8 mouse cellular contexts compared by ENCODE assay signal in genomic region chr9:58489865-58490165, GRCm38 (mm10). TPM values are rescaled to one million over a fixed set of nuclear protein-coding genes. Genes with fewer than 3 reads are reported as not detected.
DNase-seq lines count a peak whose midpoint lies in the region; ATAC-seq lines count a peak whose summit lies in the region.

No protein-coding gene starts in this region.

- H3K4me2 ChIP-seq in heart, embryonic 15.5 days: peak overlapping the region; percentile 99
- peak overlapping the region; percentile 94 for H3K4me2 ChIP-seq in forebrain, embryonic 14.5 days (ENCODE audit: low read length)
- peak overlapping the region; percentile 98 for H3K4me2 ChIP-seq in midbrain, embryonic 12.5 days (replicated peaks)

- H3K4me3 ChIP-seq in heart, embryonic 15.5 days: peak overlapping the region; percentile 78
- peak overlapping the region; percentile 51 for H3K4me3 ChIP-seq in forebrain, embryonic 14.5 days (ENCODE audit: low read depth, low read length)
- H3K4me3 ChIP-seq in midbrain, embryonic 12.5 days: peak overlapping the region; percentile 71

- H3K4me1 ChIP-seq in heart, embryonic 15.5 days (replicated peaks): peaks cover 21% of the 10 kb centered on the region
- H3K4me1 ChIP-seq in forebrain, embryonic 14.5 days (ENCODE audit: control insufficient read depth, insufficient read depth, low read length): peaks cover 16% of the 10 kb centered on the region; the same call in 1 of the 2 replicates
- H3K4me1 ChIP-seq in midbrain, embryonic 12.5 days: peaks cover 17% of the 10 kb centered on the region

- peaks cover 58% of the 10 kb centered on the region for H3K27me3 ChIP-seq in heart, embryonic 15.5 days
- no peaks in the 10 kb centered on the region for H3K27me3 ChIP-seq in forebrain, embryonic 14.5 days (replicated peaks; ENCODE audit: control insufficient read depth, insufficient read depth, low read length)
- H3K27me3 ChIP-seq in midbrain, embryonic 12.5 days: peaks cover 54% of the 10 kb centered on the region

- H3K36me3 ChIP-seq in heart, embryonic 15.5 days: no peaks in the 10 kb centered on the region
- no peaks in the 10 kb centered on the region for H3K36me3 ChIP-seq in forebrain, embryonic 14.5 days (ENCODE audit: control insufficient read depth, insufficient read depth, low read length)
- H3K36me3 ChIP-seq in midbrain, embryonic 12.5 days: no peaks in the 10 kb centered on the region

- DNase-seq in heart, adult 18-20 months: no peak
- peak; percentile 22 for DNase-seq in R1 (ENCODE audit: low read depth, low spot score)
- no peak for DNase-seq in forebrain, embryonic 14.5 days (ENCODE audit: low spot score)
- no peak for DNase-seq in frontal cortex, adult 2 months (ENCODE audit: extremely low spot score in 1 of 2, low spot score in 1 of 2)
- no peak for DNase-seq in right cerebral cortex, adult 18-20 months

- 0 out of 2 replicates have a peak overlapping the region, but pooled peaks have one; percentile 5 for H3K9ac ChIP-seq in heart, embryonic 15.5 days
- H3K9ac ChIP-seq in forebrain, embryonic 14.5 days (ENCODE audit: low read length): peak overlapping the region; percentile 88
- H3K9ac ChIP-seq in midbrain, embryonic 12.5 days (replicated peaks): peak overlapping the region; percentile 82

- no peak overlapping the region for H3K27ac ChIP-seq in heart, embryonic 15.5 days
- no peak overlapping the region for H3K27ac ChIP-seq in forebrain, embryonic 14.5 days (ENCODE audit: low read depth, low read length)
- H3K27ac ChIP-seq in midbrain, embryonic 12.5 days (replicated peaks): no peak overlapping the region

- ATAC-seq in heart, embryonic 15.5 days (replicated peaks; ENCODE audit: insufficient number of reproducible peaks, insufficient read depth, low FRiP score, low read depth): no peak
- ATAC-seq in forebrain, embryonic 14.5 days: peak; percentile 6; the same call in 1 of the 2 replicates
- no peak for ATAC-seq in midbrain, embryonic 12.5 days (ENCODE audit: low FRiP score, low read depth)
- no peak for ATAC-seq in cerebellum, adult (ENCODE audit: insufficient number of reproducible peaks, low FRiP score, low TSS enrichment)

- H3K9me3 ChIP-seq in heart, embryonic 15.5 days (replicated peaks): no peaks in the 10 kb centered on the region
- no peaks in the 10 kb centered on the region for H3K9me3 ChIP-seq in forebrain, embryonic 14.5 days (replicated peaks; ENCODE audit: control insufficient read depth, low read length)
- H3K9me3 ChIP-seq in midbrain, embryonic 12.5 days: no peaks in the 10 kb centered on the region

- WGBS in heart, embryonic 15.5 days: 16% methylated on average over 7 of the region's 7 CpGs
- WGBS in forebrain, embryonic 14.5 days: 10% methylated on average over 7 of the region's 7 CpGs
- 7% methylated on average over 7 of the region's 7 CpGs for WGBS in midbrain, embryonic 12.5 days

RNA-seq across cellular contexts. Expression of gene Insyn1, which starts 1.4 kb away (rescaled TPM):
- polyA plus RNA-seq in heart, embryonic 15.5 days (2015; fragmentation: Nextera tagmentation; extraction: Ambion mirVana): 0.71 and 1.4 TPM in 2 replicates
- 10 to 100 TPM; 28.2 to 30.7 TPM for total RNA-seq in heart, adult 18-20 months (2021)
- polyA plus RNA-seq in forebrain, embryonic 14.5 days (2014; fragmentation: Nextera tagmentation; extraction: Ambion mirVana): 8.0 and 8.1 TPM in 2 replicates
- polyA plus RNA-seq in midbrain, embryonic 12.5 days (2016; fragmentation: Nextera tagmentation; extraction: Ambion mirVana): 3.4 and 3.5 TPM in 2 replicates
- 158 and 162 TPM in 2 replicates for polyA plus RNA-seq in frontal cortex, adult 2 months (2012; rRNA removed)

Comparison
In these comparisons a context has a peak if more than half of its experiments do, and no peak if none do; other contexts are left out.
1. H3K9ac ChIP-seq: peak in every context shown above with its lines; median percentile 88 in forebrain, embryonic 14.5 days; 82 in midbrain, embryonic 12.5 days; 5 in heart, embryonic 15.5 days.
2. RNA of gene Insyn1, which starts 1.4 kb away (polyA plus RNA-seq): 158 to 162 TPM in frontal cortex, adult 2 months; 8.0 to 8.1 TPM in forebrain, embryonic 14.5 days, 3.4 to 3.5 TPM in midbrain, embryonic 12.5 days and 0.71 to 1.4 TPM in heart, embryonic 15.5 days; every median in the first group is over 10 times any median in the second.
3. Peak in every context shown above with its lines, with median percentiles within 50 percentile points of each other: H3K4me2 ChIP-seq and H3K4me3 ChIP-seq.